Mouse (Mus musculus) kidney, postnatal 14 days (tissue): Measurements from ENCODE around the gene Dqx1.

Source experiments
- DNase-seq: peaks from one replicate; pipeline ENCODE4 v3.0.0; 2022; ENCODE audit warnings: mixed read lengths

The Dqx1 gene

GRCm38 (mm10) chr6:83033249-83034185 lies 24.1 kb upstream of the Dqx1 start, which contains the start of the genes Dok1 and Loxl3:
TSS of gene Dok1 (minus strand) at chr6:83033471.
TSS of gene Loxl3 (plus strand) at chr6:83034173.
- peak; percentile 79 for DNase-seq

- no peak for DNase-seq
These were observed 23.1 kb upstream of the Dqx1 start for GRCm38 (mm10) chr6:83034463-83035055.

- DNase-seq, result no peak
These were observed 20.5 kb upstream of the Dqx1 start for GRCm38 (mm10) chr6:83037188-83037587.

GRCm38 (mm10) chr6:83038496-83039012 lies 19.1 kb upstream of the Dqx1 start:
- peak; percentile 94 for DNase-seq

GRCm38 (mm10) chr6:83040601-83041000 lies 17.0 kb upstream of the Dqx1 start:
- no peak for DNase-seq

DNA sequence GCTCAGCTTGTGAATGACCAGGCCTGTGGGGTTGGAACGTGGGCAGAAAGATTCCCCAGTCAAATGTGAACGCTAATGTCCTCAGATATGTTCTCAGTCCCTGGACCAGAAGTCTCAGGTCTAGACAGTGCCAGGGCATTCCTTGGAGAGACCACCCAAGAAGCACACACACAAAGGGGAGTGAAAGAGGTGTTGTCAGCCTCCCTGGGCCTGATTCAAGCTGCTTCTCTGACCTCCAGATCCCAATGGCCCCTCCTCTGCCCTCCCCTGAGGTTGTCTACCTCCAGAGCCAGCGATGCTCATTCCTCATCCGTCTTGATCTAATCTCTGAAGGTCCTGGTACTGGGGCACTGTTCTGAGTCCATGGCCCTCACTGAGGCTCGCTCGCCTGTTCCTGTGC lies 14.1 kb upstream of the Dqx1 start:
- no peak for DNase-seq

- no peak for DNase-seq
These were observed 13.7 kb upstream of the Dqx1 start for GRCm38 (mm10) chr6:83043993-83044392.

DNA sequence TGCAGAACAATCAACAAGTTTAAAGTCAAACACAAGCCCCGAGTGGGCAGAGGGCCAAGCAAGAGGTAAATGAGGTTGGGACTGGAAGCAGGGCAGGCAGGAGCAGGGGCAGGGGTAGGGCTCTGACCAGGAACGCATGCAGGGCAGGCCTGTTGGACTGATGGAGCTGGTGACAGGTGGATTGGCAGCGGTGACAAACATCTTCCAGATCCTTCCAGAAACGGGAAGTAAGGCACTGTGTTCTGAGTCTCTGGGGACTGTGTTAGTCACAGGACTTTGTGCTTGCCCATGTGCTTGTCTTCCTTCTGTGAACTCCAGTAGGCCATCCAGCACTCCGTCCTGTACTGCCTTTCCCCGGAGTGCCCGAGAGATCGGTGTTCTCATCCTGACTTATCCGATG lies 12.9 kb upstream of the Dqx1 start:
- DNase-seq, result peak; percentile 45

DNA sequence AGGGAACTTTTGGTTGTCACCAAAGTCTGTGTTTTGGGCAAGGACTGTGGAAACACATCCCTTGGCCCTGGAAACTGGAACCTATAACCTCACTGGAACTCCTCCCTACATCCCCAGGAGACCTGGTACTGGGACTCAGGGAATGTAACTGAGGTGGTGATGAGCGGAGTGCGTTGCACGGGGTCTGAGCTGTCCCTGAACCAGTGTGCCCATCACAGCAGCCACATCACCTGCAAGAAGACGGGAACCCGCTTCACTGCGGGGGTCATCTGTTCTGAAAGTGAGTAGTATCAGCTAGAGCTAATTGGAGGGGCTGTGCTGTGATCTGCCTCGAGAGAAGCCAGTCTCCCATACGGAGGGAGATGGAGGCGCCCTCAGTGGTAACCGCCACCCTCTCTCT lies 8.3 kb upstream of the Dqx1 start:
- DNase-seq, result no peak

DNA sequence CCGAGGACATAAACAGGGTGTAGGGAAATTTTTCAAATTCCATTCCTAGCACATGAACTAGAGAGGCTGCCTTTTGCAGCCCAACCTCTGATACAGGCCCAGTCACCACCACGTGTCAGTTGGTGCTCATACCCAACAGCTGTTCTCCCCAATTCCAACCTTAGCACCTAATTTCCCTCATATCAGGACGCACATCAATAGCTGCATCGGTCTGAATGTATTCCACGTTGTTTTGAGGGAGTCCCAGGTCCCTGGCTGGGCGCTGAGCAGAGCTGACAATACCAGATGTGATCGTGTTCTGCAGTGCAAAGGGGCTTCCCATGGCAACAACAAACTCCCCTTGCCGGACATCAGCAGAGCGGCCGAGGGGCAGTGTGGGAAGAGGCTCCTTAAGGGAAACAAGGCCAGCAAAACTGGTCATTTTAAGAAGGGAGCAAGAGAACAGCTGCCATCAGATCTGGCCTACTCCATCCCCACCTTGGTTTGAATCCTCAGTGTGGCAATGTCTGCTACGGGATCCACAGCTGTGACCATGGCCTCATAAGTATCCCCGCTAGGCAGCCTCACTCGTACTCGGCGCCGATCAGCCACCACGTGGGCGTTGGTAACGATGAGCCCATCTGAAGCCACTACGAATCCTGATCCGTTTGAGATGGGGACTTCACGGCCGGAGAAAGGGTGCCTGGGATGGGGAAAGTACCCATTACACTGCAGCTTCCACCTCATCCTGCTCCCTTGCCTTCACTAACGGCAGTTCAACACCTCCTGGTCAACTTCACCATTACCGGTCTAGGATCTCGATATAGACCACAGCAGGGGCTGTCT lies 4.3 kb upstream of the Dqx1 start:
- DNase-seq, result no peak

DNA sequence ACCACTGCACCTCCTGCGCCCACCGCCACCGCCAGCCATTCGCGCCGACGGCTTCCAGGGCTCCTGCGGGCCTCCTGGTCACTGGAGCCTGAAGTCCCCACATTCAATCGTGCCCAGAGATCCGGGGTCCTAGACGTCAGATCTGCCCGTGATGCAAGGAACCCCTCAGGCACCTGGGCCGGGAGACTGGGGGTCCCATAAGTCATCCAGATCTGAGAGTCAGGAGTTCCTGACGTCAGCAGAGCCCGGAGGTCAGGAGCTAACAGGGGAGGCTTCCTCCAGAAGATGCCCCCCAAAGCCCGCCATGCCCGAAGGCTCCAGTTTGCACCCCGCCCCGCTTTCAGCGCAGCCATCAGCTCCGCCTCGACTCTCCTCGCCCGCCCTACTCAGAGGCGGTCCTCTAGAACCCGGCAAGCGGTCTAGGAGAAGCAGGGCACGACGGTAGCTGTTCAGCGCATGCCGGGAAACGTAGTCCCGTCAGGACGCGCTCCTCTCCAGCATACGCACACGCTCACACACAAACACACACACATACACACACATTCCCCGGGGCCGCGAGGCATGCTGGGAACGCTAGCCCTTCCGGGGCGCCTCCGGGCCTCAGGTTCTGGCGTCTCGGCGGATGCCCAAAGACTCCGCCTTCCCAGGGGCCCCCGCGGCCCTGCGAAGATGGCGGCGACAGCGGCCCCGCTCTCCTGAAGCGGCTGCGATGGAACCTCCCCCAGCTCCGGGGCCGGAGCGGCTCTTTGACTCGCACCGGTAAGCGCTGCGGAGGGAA lies 3.4 kb upstream of the Dqx1 start, which contains the start of gene Aup1:
Gene Aup1, plus strand, starts transcription at position 448 of the 778 bp plus-strand sequence.
- DNase-seq, result peak; percentile 98

GRCm38 (mm10) chr6:83054871-83055431 lies 2.7 kb upstream of the Dqx1 start, which contains the start of gene Htra2:
TSS of gene Htra2 (minus strand) at chr6:83055273.
- no peak for DNase-seq

DNA sequence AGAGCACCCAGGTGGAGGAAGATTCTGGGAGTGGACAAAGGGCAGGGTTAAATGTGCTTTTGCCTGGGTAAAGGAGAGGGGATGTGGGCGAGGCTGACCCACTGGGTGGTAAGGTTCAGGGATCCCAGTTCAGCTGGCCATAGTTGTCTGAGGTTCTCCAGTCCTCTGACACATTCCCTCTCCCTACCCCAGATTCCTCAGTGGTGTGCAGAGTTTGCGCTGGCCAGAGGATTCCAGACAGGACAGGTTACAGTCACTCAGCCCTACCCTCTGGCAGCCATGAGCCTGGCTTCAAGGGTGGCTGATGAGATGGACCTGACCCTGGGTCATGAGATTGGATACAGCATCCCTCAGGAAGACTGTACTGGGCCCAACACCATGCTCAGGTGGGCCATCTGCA lies 1.1 kb downstream of the Dqx1 start:
- DNase-seq, result no peak

GRCm38 (mm10) chr6:83065995-83066394 lies 8.4 kb downstream of the Dqx1 start:
- no peak for DNase-seq

- DNase-seq, result no peak
These were observed 8.8 kb downstream of the Dqx1 start for GRCm38 (mm10) chr6:83066441-83066840.

GRCm38 (mm10) chr6:83068221-83068620 lies 10.6 kb downstream of the Dqx1 start:
- DNase-seq, result no peak

GRCm38 (mm10) chr6:83068706-83069487 lies 11.3 kb downstream of the Dqx1 start:
- DNase-seq, result no peak

GRCm38 (mm10) chr6:83069488-83070246 lies 12.0 kb downstream of the Dqx1 start:
- no peak for DNase-seq

GRCm38 (mm10) chr6:83070247-83070310 lies 12.4 kb downstream of the Dqx1 start, which contains the start of gene Tlx2:
TSS of gene Tlx2 (minus strand) at chr6:83070293.
- DNase-seq, result no peak
